Mouse (Mus musculus) olfactory bulb, adult 2 months (tissue): Measurements from ENCODE around the gene Gpr35. TPM values are rescaled to one million over a fixed set of nuclear protein-coding genes. Genes with fewer than 3 reads are reported as not detected.

Experiments used
- H3K27ac ChIP-seq: fragments of 200-500 bp; 2 replicates; pipeline ENCODE4 v1.5.1; 2012; ENCODE audit warnings: low read depth, low read length; ENCODE audit not compliant: insufficient read depth
- H3K4me1 ChIP-seq: fragments of 200-500 bp; 2 replicates; pipeline ENCODE4 v1.6.1; 2012; ENCODE audit warnings: low read length; ENCODE audit not compliant: control insufficient read depth, insufficient read depth
- H3K4me3 ChIP-seq: fragments of 200-500 bp; 2 replicates; pipeline ENCODE4 v1.5.1; 2012; ENCODE audit warnings: mild to moderate bottlenecking, low read depth, low read length, moderate library complexity; ENCODE audit not compliant: insufficient read depth
- CTCF ChIP-seq: fragments of 200-500 bp; IDR thresholded peaks from 2 replicates; pipeline ENCODE4 v1.5.1; 2012; ENCODE audit warnings: low read depth, mild to moderate bottlenecking, low read length, moderate library complexity; ENCODE audit not compliant: insufficient read depth
- POLR2A ChIP-seq: fragments of 200-500 bp; IDR thresholded peaks from 2 replicates; pipeline ENCODE4 v1.6.1; 2012; ENCODE audit warnings: mild to moderate bottlenecking, low read depth, low read length, moderate library complexity; ENCODE audit not compliant: insufficient read depth
- WGBS: fragments of 180-500 bp; shearing (Covaris S2); methylation state at CpG from one replicate; pipeline ENCODE4 v1.1.7; 2018; 5-methylcytosine and 5-hydroxymethylcytosine counted together
- polyA plus RNA-seq: library from polyadenylated mRNA; stranded (reverse); fragments of >200 nt; gene quantifications from 2 replicates; pipeline ENCODE4 v1.2.4, GENCODE M21; 2012; ENCODE audit warnings: low replicate concordance; ENCODE audit not compliant: missing spikeins, insufficient read depth, insufficient read length

Gpr35 gene
- polyA plus RNA-seq, 1 experiment = not detected

- TF ChIP-seq CTCF (peak; percentile 64; the same call in 1 of the 2 replicates), POLR2A (0 out of 2 replicates have a peak, but pooled peaks have one; percentile 13)
- Histone ChIP-seq H3K4me3 (peak within 1 kb of the TSS; percentile 76), H3K27ac (peak within 1 kb of the TSS; percentile 34), H3K4me1 (peaks cover 29% of the 10 kb centered on the region)
- WGBS = under 1% methylated on average over 54 of the region's 57 CpGs
Observed at GRCm38 (mm10) chr1:92910239-92910885, 40.3 kb upstream of the Gpr35 start, which contains the start of gene Rnpepl1. Gene Rnpepl1, plus strand, starts transcription at chr1:92910783.

- Histone ChIP-seq H3K4me3 (peak overlapping the region; percentile 76), H3K27ac (peak overlapping the region; percentile 17), H3K4me1 (peaks cover 29% of the 10 kb centered on the region)
- no peak for TF ChIP-seq CTCF
- TF ChIP-seq POLR2A = no peak; the same call in 1 of the 2 replicates
- WGBS = 3% methylated on average over 84 of the region's 85 CpGs
Observed at GRCm38 (mm10) chr1:92910925-92911720, 39.5 kb upstream of the Gpr35 start.

- H3K27ac ChIP-seq = peak overlapping the region; percentile 17
- H3K4me3 ChIP-seq = peak overlapping the region; percentile 76
- 20% methylated on average over 8 of the region's 8 CpGs for WGBS
- no peak for TF ChIP-seq CTCF
- no peak for TF ChIP-seq POLR2A
- peaks cover 27% of the 10 kb centered on the region for H3K4me1 ChIP-seq
Observed at GRCm38 (mm10) chr1:92911721-92912138, 38.9 kb upstream of the Gpr35 start.

GRCm38 (mm10) chr1:92912286-92912685, 38.4 kb upstream of the Gpr35 start:
- 29% methylated on average over 1 of the region's 1 CpGs for WGBS
- Histone ChIP-seq H3K27ac (no peak overlapping the region), H3K4me1 (peaks cover 27% of the 10 kb centered on the region), H3K4me3 (peak overlapping the region; percentile 76)
- TF ChIP-seq CTCF (no peak), POLR2A (no peak)

- Histone ChIP-seq H3K27ac (no peak overlapping the region), H3K4me1 (peaks cover 23% of the 10 kb centered on the region), H3K4me3 (no peak overlapping the region)
- 88% methylated on average over 4 of the region's 4 CpGs for WGBS
- TF ChIP-seq POLR2A = no peak
Observed at GRCm38 (mm10) chr1:92914239-92914638, 36.4 kb upstream of the Gpr35 start.

- WGBS = 96% methylated on average over 11 of the region's 11 CpGs
- TF ChIP-seq CTCF (no peak), POLR2A (no peak)
- H3K4me3 ChIP-seq = no peak overlapping the region
- H3K4me1 ChIP-seq = peaks cover 19% of the 10 kb centered on the region
- H3K27ac ChIP-seq = no peak overlapping the region
Observed at GRCm38 (mm10) chr1:92914993-92915392, 35.7 kb upstream of the Gpr35 start.

GRCm38 (mm10) chr1:92916725-92917124, 33.9 kb upstream of the Gpr35 start:
- TF ChIP-seq CTCF (no peak), POLR2A (no peak)
- WGBS = 93% methylated on average over 9 of the region's 9 CpGs
- H3K4me1 ChIP-seq = peaks cover 14% of the 10 kb centered on the region

GRCm38 (mm10) chr1:92919151-92919550, 31.5 kb upstream of the Gpr35 start:
- TF ChIP-seq POLR2A = no peak
- no peaks in the 10 kb centered on the region for H3K4me1 ChIP-seq
- WGBS = 96% methylated on average over 11 of the region's 11 CpGs
- H3K27ac ChIP-seq = no peak overlapping the region
- H3K4me3 ChIP-seq = no peak overlapping the region

More at GRCm38 (mm10) chr1:92916725-92917124, 33.9 kb upstream of the Gpr35 start:
- H3K27ac ChIP-seq = no peak overlapping the region
- H3K4me3 ChIP-seq = no peak overlapping the region

GRCm38 (mm10) chr1:92919775-92920174, 30.9 kb upstream of the Gpr35 start:
- no peak for TF ChIP-seq POLR2A
- no peak for TF ChIP-seq CTCF
- H3K27ac ChIP-seq = no peak overlapping the region
- no peak overlapping the region for H3K4me3 ChIP-seq
- no peaks in the 10 kb centered on the region for H3K4me1 ChIP-seq
- 44% methylated on average over 12 of the region's 12 CpGs for WGBS

GRCm38 (mm10) chr1:92920474-92921200, 30.0 kb upstream of the Gpr35 start:
- H3K4me3 ChIP-seq = no peak overlapping the region
- H3K4me1 ChIP-seq = no peaks in the 10 kb centered on the region
- 81% methylated on average over 7 of the region's 7 CpGs for WGBS
- no peak overlapping the region for H3K27ac ChIP-seq
- TF ChIP-seq CTCF (no peak), POLR2A (no peak)
